Comparison of ENCODE assay signal across 22 mouse cellular contexts in genomic region chr1:38688216-38688615, GRCm38 (mm10). TPM values are rescaled to one million over a fixed set of nuclear protein-coding genes. Genes with fewer than 3 reads are reported as not detected.
DNase-seq lines count a peak whose midpoint lies in the region; ATAC-seq and TF ChIP-seq lines count a peak whose summit lies in the region.
"Had no signal": no experiment of that assay in that cellular context is flagged by ENCODE, and none has a peak within 500 bp of the region (broad histone marks: within the 10 kb centered on the region; RNA-seq: fewer than 3 reads in every experiment).

No protein-coding gene starts in this region.

- DNase-seq in embryo, embryonic 11 days = peak; percentile 19
- DNase-seq in embryo, embryonic 9.5 days (ENCODE audit: extremely low spot score) = no peak
- DNase-seq in limb, embryonic 10.5 days (ENCODE audit: low spot score) = peak; percentile 25
- peak; percentile 25 for DNase-seq in limb, embryonic 14.5 days (ENCODE audit: low spot score)
- DNase-seq in testis, postnatal 10 days (ENCODE audit: low spot score) = no peak
- DNase-seq in spleen, postnatal 36 days (ENCODE audit: low spot score in 2 of 2) = no peak
- no peak for DNase-seq in lung, postnatal 4 days
- DNase-seq: adrenal gland, postnatal 10 days; cerebellum, adult 11 months; cerebellum, adult 8-10 months; cerebellum, postnatal 14 days; forebrain, postnatal 0 days; gastrocnemius, adult 2 months; gastrocnemius, postnatal 25 days; heart, postnatal 10 days; heart, postnatal 4 days had no signal

- no peak for ATAC-seq in embryonic facial prominence, embryonic 13.5 days (ENCODE audit: insufficient number of reproducible peaks, insufficient read depth, low FRiP score, low TSS enrichment, low read depth)
- no peak for ATAC-seq in limb, embryonic 14.5 days (ENCODE audit: low FRiP score, low read depth)
- ATAC-seq: forebrain, embryonic 13.5 days; forebrain, postnatal 0 days; hindbrain, postnatal 0 days; intestine, embryonic 16.5 days had no signal

- H3K4me3 ChIP-seq in embryonic facial prominence, embryonic 13.5 days = no peak overlapping the region
- H3K4me3 ChIP-seq in limb, embryonic 10.5 days = no peak overlapping the region
- no peak overlapping the region for H3K4me3 ChIP-seq in limb, embryonic 14.5 days (replicated peaks; ENCODE audit: low read length)
- H3K4me3 ChIP-seq: forebrain, embryonic 13.5 days; gastrocnemius, adult 2 months; hindbrain, embryonic 12.5 days had no signal

- H3K9me3 ChIP-seq in embryonic facial prominence, embryonic 13.5 days = no peaks in the 10 kb centered on the region
- no peaks in the 10 kb centered on the region for H3K9me3 ChIP-seq in limb, embryonic 10.5 days (replicated peaks)
- H3K9me3 ChIP-seq in limb, embryonic 14.5 days (ENCODE audit: control insufficient read depth, low read length) = no peaks in the 10 kb centered on the region
- H3K9me3 ChIP-seq: forebrain, embryonic 13.5 days; hindbrain, embryonic 12.5 days had no signal

- H3K4me2 ChIP-seq in embryonic facial prominence, embryonic 13.5 days = no peak overlapping the region
- no peak overlapping the region for H3K4me2 ChIP-seq in limb, embryonic 14.5 days (replicated peaks; ENCODE audit: low read depth, low read length, severe bottlenecking)
- H3K4me2 ChIP-seq: forebrain, embryonic 13.5 days; hindbrain, embryonic 12.5 days had no signal

- no peaks in the 10 kb centered on the region for H3K36me3 ChIP-seq in embryonic facial prominence, embryonic 13.5 days
- no peaks in the 10 kb centered on the region for H3K36me3 ChIP-seq in limb, embryonic 10.5 days
- H3K36me3 ChIP-seq in limb, embryonic 14.5 days (ENCODE audit: control insufficient read depth, insufficient read depth, low read length) = no peaks in the 10 kb centered on the region
- H3K36me3 ChIP-seq: hindbrain, embryonic 12.5 days had no signal

- peak overlapping the region; percentile 82 for H3K27ac ChIP-seq in embryonic facial prominence, embryonic 13.5 days
- H3K27ac ChIP-seq in limb, embryonic 10.5 days = peak overlapping the region; percentile 21; the same call in 1 of the 2 replicates
- no peak overlapping the region for H3K27ac ChIP-seq in limb, embryonic 14.5 days (replicated peaks; ENCODE audit: low read depth, low read length)
- H3K27ac ChIP-seq: forebrain, embryonic 13.5 days; gastrocnemius, adult 2 months; hindbrain, embryonic 12.5 days; hindbrain, postnatal 0 days had no signal

- 19% methylated on average over 5 of the region's 5 CpGs for WGBS in embryonic facial prominence, embryonic 13.5 days
- WGBS in limb, embryonic 10.5 days = 73% methylated on average over 5 of the region's 5 CpGs
- WGBS in limb, embryonic 14.5 days = 46% methylated on average over 5 of the region's 5 CpGs

- H3K4me1 ChIP-seq in embryonic facial prominence, embryonic 13.5 days = peaks cover 37% of the 10 kb centered on the region
- H3K4me1 ChIP-seq in limb, embryonic 10.5 days = peaks cover 11% of the 10 kb centered on the region
- H3K4me1 ChIP-seq in limb, embryonic 14.5 days (ENCODE audit: control insufficient read depth, insufficient read depth, low read length) = no peaks in the 10 kb centered on the region
- H3K4me1 ChIP-seq: forebrain, embryonic 13.5 days; hindbrain, embryonic 12.5 days had no signal

- no peak overlapping the region for H3K9ac ChIP-seq in embryonic facial prominence, embryonic 13.5 days
- H3K9ac ChIP-seq in limb, embryonic 14.5 days (ENCODE audit: low read depth, low read length, severe bottlenecking) = no peak overlapping the region
- H3K9ac ChIP-seq: forebrain, embryonic 13.5 days; forebrain, postnatal 0 days had no signal

- no peak for TF ChIP-seq POLR2A in limb, embryonic 14.5 days (IDR thresholded peaks at IDR 0.05; ENCODE audit: borderline replicate concordance, extremely low read depth, insufficient read depth, insufficient read length)

- H3K27me3 ChIP-seq in embryonic facial prominence, embryonic 13.5 days = no peaks in the 10 kb centered on the region
- no peaks in the 10 kb centered on the region for H3K27me3 ChIP-seq in limb, embryonic 10.5 days (ENCODE audit: low read depth, poor library complexity, severe bottlenecking)
- no peaks in the 10 kb centered on the region for H3K27me3 ChIP-seq in limb, embryonic 14.5 days (ENCODE audit: control insufficient read depth, insufficient read depth, low read length)
- H3K27me3 ChIP-seq: forebrain, embryonic 13.5 days; hindbrain, embryonic 12.5 days had no signal

RNA-seq across cellular contexts. Expression of gene Aff3, which starts 23.5 kb away (rescaled TPM):
- 12.0 and 20.1 TPM in 2 replicates for polyA plus RNA-seq in embryonic facial prominence, embryonic 13.5 days (2015; fragmentation: Nextera tagmentation; extraction: Ambion mirVana)
- polyA plus RNA-seq in limb, embryonic 10.5 days (2016; fragmentation: Nextera tagmentation; extraction: Ambion mirVana) = 33.9 and 38.8 TPM in 2 replicates
- 22.4 and 29.4 TPM in 2 replicates for polyA plus RNA-seq in limb, embryonic 14.5 days (2012; rRNA removed)
- polyA plus RNA-seq in limb, embryonic 14.5 days (2014; fragmentation: Nextera tagmentation; extraction: Ambion mirVana) = 20.4 and 28.4 TPM in 2 replicates
- polyA plus RNA-seq: C2C12 had no signal

Comparison
In these comparisons a context has a peak if more than half of its experiments do, and no peak if none do; other contexts are left out.
1. DNase-seq: peak in embryo, embryonic 11 days (single experiment), limb, embryonic 10.5 days (single experiment) and limb, embryonic 14.5 days (single experiment); none in embryo, embryonic 9.5 days (single experiment), testis, postnatal 10 days (single experiment), spleen, postnatal 36 days (0 of 2) and lung, postnatal 4 days (0 of 2).